Mouse (Mus musculus) kidney, postnatal 0 days (tissue): ENCODE measurements around the gene Hat1. TPM values are rescaled to one million over a fixed set of nuclear protein-coding genes. Genes with fewer than 3 reads are reported as not detected.

ENCODE experiments used
- ATAC-seq: fragments of 200-750 bp; cut with Nextera tagmentation; replicated peaks from 2 replicates; pipeline ENCODE4 v1.8.0; 2017; ENCODE audit warnings: low read depth, moderate number of reproducible peaks, moderate TSS enrichment, moderate library complexity; ENCODE audit not compliant: low FRiP score
- DNase-seq: peaks from one replicate; pipeline ENCODE4 v3.0.0-alpha.2; 2016; ENCODE audit warnings: low spot score
- H3K27ac ChIP-seq: fragments of 300-500 bp; sonication (generic); 2 replicates; pipeline ENCODE4 v1.5.1; 2014; ENCODE audit warnings: mild to moderate bottlenecking
- H3K27me3 ChIP-seq: fragments of 300-500 bp; sonication (generic); 2 replicates; pipeline ENCODE4 v1.6.1; 2014; ENCODE audit warnings: low read length, mixed read lengths; ENCODE audit not compliant: insufficient read depth
- H3K36me3 ChIP-seq: fragments of 300-500 bp; sonication (generic); 2 replicates; pipeline ENCODE4 v1.6.1; 2014; ENCODE audit warnings: low read length, mixed read lengths; ENCODE audit not compliant: insufficient read depth
- H3K4me1 ChIP-seq: fragments of 300-500 bp; sonication (generic); replicated peaks from 2 replicates; pipeline ENCODE4 v1.6.1; 2014; ENCODE audit warnings: antibody characterized with exemption, low read length, mixed read lengths; ENCODE audit not compliant: insufficient read depth
- H3K4me2 ChIP-seq: fragments of 300-500 bp; sonication (generic); 2 replicates; pipeline ENCODE4 v1.6.1; 2014; ENCODE audit warnings: mild to moderate bottlenecking, low read length, moderate library complexity, mixed read lengths
- H3K4me3 ChIP-seq: fragments of 300-500 bp; sonication (generic); replicated peaks from 2 replicates; pipeline ENCODE4 v1.5.1; 2014; ENCODE audit warnings: low read depth, low read length
- H3K9ac ChIP-seq: fragments of 300-500 bp; sonication (generic); 2 replicates; pipeline ENCODE4 v1.6.1; 2014; ENCODE audit warnings: low read depth, low read length
- H3K9me3 ChIP-seq: fragments of 300-500 bp; sonication (generic); replicated peaks from 2 replicates; pipeline ENCODE4 v1.6.1; 2016; ENCODE audit warnings: low read length, inconsistent platforms, mixed read lengths
- CTCF ChIP-seq: IDR thresholded peaks from 2 replicates; pipeline ENCODE4 v1.5.1; 2016; ENCODE audit warnings: antibody characterized with exemption, low read depth, mild to moderate bottlenecking, moderate library complexity
- WGBS: fragments of 180-500 bp; shearing (Covaris S2); extraction: QIAGEN DNeasy Blood & Tissue Kit; methylation state at CpG from one replicate; pipeline ENCODE4 v1.1.7; 2014; 5-methylcytosine and 5-hydroxymethylcytosine counted together
- polyA plus RNA-seq: library from polyadenylated mRNA; unstranded; fragments of >200 nt; fragmentation: Nextera tagmentation; extraction: Ambion mirVana; gene quantifications from 2 replicates; pipeline ENCODE4 v1.2.1, GENCODE M21; 2015

The Hat1 gene
- 85.9 and 94.2 TPM in 2 replicates for polyA plus RNA-seq

GRCm38 (mm10) chr2:71388951-71389763, at the start of gene Hat1:
Hat1 (plus strand) TSS chr2:71388958.
- Histone ChIP-seq H3K27me3 (no peaks in the 10 kb centered on the region), H3K4me2 (peak within 1 kb of the TSS; percentile 83), H3K27ac (peak within 1 kb of the TSS; percentile 89), H3K9me3 (no peaks in the 10 kb centered on the region), H3K4me3 (peak within 1 kb of the TSS; percentile 90), H3K36me3 (0 out of 2 replicates have a peak, but pooled peaks cover 4% of the 10 kb centered on the region), H3K4me1 (peaks cover 5% of the 10 kb centered on the region; the same call in 1 of the 2 replicates), H3K9ac (peak within 1 kb of the TSS; percentile 87)
- ATAC-seq (peak; percentile 98), DNase-seq (peak; percentile 99)
- WGBS: under 1% methylated on average over 65 of the region's 66 CpGs
- TF ChIP-seq CTCF: no peak

DNA sequence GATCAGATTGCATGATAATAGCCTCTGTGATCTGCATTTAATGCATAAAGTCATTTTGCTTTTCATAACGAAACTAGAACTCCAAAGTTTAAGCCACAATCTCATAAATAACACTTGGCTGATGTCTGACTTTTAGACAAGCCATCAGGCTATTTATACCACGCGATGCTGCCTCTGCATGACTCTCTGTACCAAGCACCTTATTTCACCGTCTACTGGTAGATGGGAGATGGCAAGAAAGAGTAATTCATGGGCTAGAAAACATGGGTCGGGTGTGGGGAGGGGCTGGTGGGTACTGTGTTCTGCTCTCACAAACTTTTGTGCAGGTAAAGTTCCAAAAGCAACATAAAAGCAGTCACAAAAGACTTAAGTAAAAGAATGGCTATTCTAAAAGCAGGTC, 48.6 kb upstream of the Hat1 start:
- no peak overlapping the region for H3K27ac ChIP-seq
- H3K9me3 ChIP-seq: no peaks in the 10 kb centered on the region
- H3K4me1 ChIP-seq: no peaks in the 10 kb centered on the region
- ATAC-seq (no peak), DNase-seq (no peak)
- no peaks in the 10 kb centered on the region for H3K27me3 ChIP-seq
- H3K9ac ChIP-seq: no peak overlapping the region
- H3K4me3 ChIP-seq: no peak overlapping the region
- peaks cover 4% of the 10 kb centered on the region; the same call in 1 of the 2 replicates for H3K36me3 ChIP-seq
- WGBS: 76% methylated on average over 5 of the region's 5 CpGs
- H3K4me2 ChIP-seq: no peak overlapping the region
- TF ChIP-seq CTCF: no peak

DNA sequence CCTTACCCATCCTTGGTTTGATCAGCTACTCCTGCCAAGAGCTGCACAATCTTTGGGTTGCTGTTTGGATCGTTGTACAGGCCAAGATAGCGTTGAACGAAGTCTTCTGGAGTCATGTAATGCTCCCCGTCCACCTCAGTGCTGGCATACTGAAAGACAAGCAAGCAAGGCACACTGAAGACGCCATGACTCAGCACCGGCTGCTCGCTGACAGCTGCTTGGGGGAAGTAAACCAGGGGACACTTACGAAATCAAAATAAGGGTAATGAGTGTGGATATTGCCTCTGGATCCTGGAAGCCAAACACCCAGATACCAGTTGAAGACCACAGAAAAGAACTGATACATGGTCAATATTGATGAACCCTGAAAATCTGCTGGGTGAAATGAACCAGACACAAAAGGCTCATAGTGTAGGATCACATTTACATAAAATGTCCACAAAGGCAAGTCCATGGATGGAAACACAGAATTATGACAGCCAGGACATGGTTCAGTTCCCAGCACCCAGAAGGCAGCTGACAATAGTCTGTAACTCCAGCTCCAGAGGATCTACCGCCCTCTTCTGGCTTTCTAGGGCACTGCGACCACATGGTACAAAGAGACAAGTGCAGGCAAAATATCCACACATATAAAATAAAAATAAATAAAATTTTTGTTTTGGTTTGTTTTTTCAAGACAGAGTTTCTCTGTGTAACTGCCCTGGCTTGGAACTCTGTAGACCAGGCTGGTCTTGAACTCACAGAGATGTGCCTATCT, 44.7 kb upstream of the Hat1 start:
- Histone ChIP-seq H3K4me1 (no peaks in the 10 kb centered on the region), H3K4me3 (no peak overlapping the region), H3K9ac (no peak overlapping the region), H3K4me2 (no peak overlapping the region), H3K27ac (no peak overlapping the region), H3K36me3 (peaks cover 4% of the 10 kb centered on the region; the same call in 1 of the 2 replicates), H3K9me3 (no peaks in the 10 kb centered on the region), H3K27me3 (no peaks in the 10 kb centered on the region)
- no peak for ATAC-seq
- DNase-seq: no peak
- peak; percentile 18; the same call in 1 of the 2 replicates for TF ChIP-seq CTCF
- WGBS: 95% methylated on average over 10 of the region's 10 CpGs

DNA sequence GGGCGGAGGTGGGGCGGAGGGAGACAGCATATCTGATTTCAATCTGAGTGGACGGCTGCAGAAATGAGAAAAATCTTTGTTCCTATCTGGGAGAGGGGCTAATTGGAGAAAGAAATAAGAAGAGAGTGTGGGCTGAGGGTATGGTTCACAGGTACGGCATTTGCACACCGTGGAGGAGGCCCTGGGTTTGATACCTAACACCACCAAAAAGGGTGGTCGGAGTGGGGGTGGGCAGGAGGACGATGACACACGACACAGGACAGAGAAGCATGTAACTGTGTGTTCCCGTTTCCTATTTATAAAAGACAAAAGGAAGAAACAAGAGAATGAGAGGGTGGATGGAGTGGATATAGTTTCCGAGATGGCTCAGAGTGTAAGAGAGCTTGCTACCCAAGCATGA, 41.6 kb upstream of the Hat1 start:
- ATAC-seq (no peak), DNase-seq (peak; percentile 33)
- Histone ChIP-seq H3K27ac (no peak overlapping the region), H3K9ac (no peak overlapping the region), H3K4me3 (no peak overlapping the region), H3K4me1 (no peaks in the 10 kb centered on the region), H3K4me2 (no peak overlapping the region), H3K27me3 (no peaks in the 10 kb centered on the region), H3K36me3 (0 out of 2 replicates have a peak, but pooled peaks cover 4% of the 10 kb centered on the region), H3K9me3 (no peaks in the 10 kb centered on the region)
- no peak for TF ChIP-seq CTCF
- 56% methylated on average over 10 of the region's 10 CpGs for WGBS

- DNase-seq (no peak), ATAC-seq (no peak)
- Histone ChIP-seq H3K4me2 (no peak overlapping the region), H3K9me3 (no peaks in the 10 kb centered on the region), H3K27me3 (no peaks in the 10 kb centered on the region), H3K4me1 (no peaks in the 10 kb centered on the region), H3K27ac (no peak overlapping the region), H3K36me3 (0 out of 2 replicates have a peak, but pooled peaks cover 1% of the 10 kb centered on the region), H3K9ac (no peak overlapping the region), H3K4me3 (no peak overlapping the region)
- TF ChIP-seq CTCF: no peak
- 88% methylated on average over 20 of the region's 20 CpGs for WGBS
These were observed 40.8 kb upstream of the Hat1 start for GRCm38 (mm10) chr2:71347732-71348490.

DNA sequence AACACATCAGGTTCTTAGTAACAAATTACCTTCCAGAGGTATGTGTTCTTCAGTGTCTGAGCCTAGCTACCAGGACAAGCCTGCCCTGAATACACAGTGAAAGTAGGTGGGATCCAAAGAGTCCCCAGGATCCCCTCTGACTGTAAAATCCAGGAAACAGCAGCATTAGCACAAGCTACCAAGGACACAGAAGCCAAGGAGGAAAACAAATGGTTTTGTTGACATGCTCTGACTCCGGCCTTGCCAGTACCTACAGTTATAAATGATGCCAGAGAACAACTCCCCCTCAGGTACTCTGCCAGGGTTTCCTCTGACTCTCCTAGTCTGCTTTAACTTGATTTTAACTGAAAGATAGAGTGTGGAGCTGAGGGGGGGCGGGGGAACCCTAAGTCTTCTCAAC, 39.2 kb upstream of the Hat1 start:
- Histone ChIP-seq H3K4me1 (peaks cover 10% of the 10 kb centered on the region; the same call in 1 of the 2 replicates), H3K4me2 (no peak overlapping the region), H3K27me3 (no peaks in the 10 kb centered on the region), H3K9me3 (no peaks in the 10 kb centered on the region), H3K36me3 (no peaks in the 10 kb centered on the region), H3K27ac (no peak overlapping the region), H3K4me3 (no peak overlapping the region), H3K9ac (no peak overlapping the region)
- no peak for DNase-seq
- WGBS: 60% methylated on average over 2 of the region's 2 CpGs
- ATAC-seq: no peak
- TF ChIP-seq CTCF: no peak
